Comparison of ENCODE assay signal across 17 mouse cellular contexts in the genomic region with DNA sequence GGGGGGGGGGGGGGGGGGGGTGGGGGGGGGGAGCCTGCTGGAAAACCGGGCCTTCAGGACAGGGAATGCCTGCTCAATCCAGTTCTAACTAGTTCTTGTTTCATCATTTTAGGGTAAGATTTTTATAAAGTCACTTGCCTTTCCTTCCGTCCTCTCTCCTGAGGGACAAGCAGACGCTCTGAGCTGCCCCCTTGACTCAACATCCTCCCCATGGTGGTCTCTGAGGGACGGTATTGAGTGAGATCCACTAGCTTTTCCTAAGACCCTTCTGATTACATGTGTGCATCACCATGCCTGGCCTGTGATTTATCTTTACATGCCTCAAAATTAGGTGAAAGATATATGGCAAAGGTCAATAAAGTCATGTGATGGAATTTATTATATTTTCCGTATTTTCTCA. TPM values are rescaled to one million over a fixed set of nuclear protein-coding genes. Genes with fewer than 3 reads are reported as not detected.
"Had no signal": no experiment of that assay in that cellular context is flagged by ENCODE, and none has a peak within 500 bp of the region (broad histone marks: within the 10 kb centered on the region; RNA-seq: fewer than 3 reads in every experiment).

No protein-coding gene starts in this region.

- ATAC-seq: liver, embryonic 12.5 days; midbrain, embryonic 15.5 days had no signal

- H3K4me3 ChIP-seq: left cerebral cortex, adult 2 months; limb, embryonic 13.5 days; liver, embryonic 12.5 days; liver, embryonic 15.5 days; lung, embryonic 15.5 days; midbrain, embryonic 10.5 days; midbrain, embryonic 15.5 days had no signal

- H3K9me3 ChIP-seq: limb, embryonic 13.5 days; liver, embryonic 12.5 days; liver, embryonic 15.5 days; lung, embryonic 15.5 days; megakaryocyte, embryonic 14.5 days; midbrain, embryonic 10.5 days; midbrain, embryonic 15.5 days had no signal

- H3K27ac ChIP-seq: left cerebral cortex, adult 2 months; limb, embryonic 13.5 days; liver, embryonic 12.5 days; liver, embryonic 15.5 days; lung, embryonic 15.5 days; midbrain, embryonic 10.5 days; midbrain, embryonic 15.5 days had no signal

- H3K4me2 ChIP-seq: limb, embryonic 13.5 days; liver, embryonic 12.5 days; liver, embryonic 15.5 days; lung, embryonic 15.5 days; midbrain, embryonic 15.5 days had no signal

- H3K36me3 ChIP-seq: limb, embryonic 13.5 days; liver, embryonic 12.5 days; liver, embryonic 15.5 days; lung, embryonic 15.5 days; midbrain, embryonic 10.5 days; midbrain, embryonic 15.5 days had no signal

- H3K9ac ChIP-seq: limb, embryonic 13.5 days; liver, embryonic 12.5 days; liver, embryonic 15.5 days; lung, embryonic 15.5 days; midbrain, embryonic 15.5 days had no signal

- DNase-seq: kidney, postnatal 10 days; kidney, postnatal 36 days; layer of hippocampus, postnatal 36 days; liver; lung, adult 18-20 months; lung, postnatal 10 days; lung, postnatal 36 days; thymus, adult 18-20 months; thymus, postnatal 36 days had no signal

RNA-seq across cellular contexts. Expression of gene Dmrta2, which starts 10.6 kb away (rescaled TPM):
- polyA plus RNA-seq: liver, embryonic 15.5 days had no signal
